10 mouse cellular contexts compared by ENCODE assay signal in genomic region chr11:52314102-52314793, GRCm38 (mm10). TPM values are rescaled to one million over a fixed set of nuclear protein-coding genes. Genes with fewer than 3 reads are reported as not detected.
DNase-seq lines count a peak whose midpoint lies in the region; ATAC-seq and TF ChIP-seq lines count a peak whose summit lies in the region.
"Had no signal": no experiment of that assay in that cellular context is flagged by ENCODE, and none has a peak within 500 bp of the region (broad histone marks: within the 10 kb centered on the region; RNA-seq: fewer than 3 reads in every experiment).

No protein-coding gene starts in this region.

- H3K4me3 ChIP-seq in heart, embryonic 13.5 days: peak overlapping the region; percentile 25
- peak overlapping the region; percentile 37 to 48; a peak in 3 of 4 replicates for H3K4me3 ChIP-seq in ES-E14 (ENCODE audit: insufficient read depth in 1 of 2, low read depth in 1 of 2, low read length in 2 of 2, poor library complexity in 1 of 2, severe bottlenecking in 1 of 2)
- no peak overlapping the region for H3K4me3 ChIP-seq in intestine, embryonic 14.5 days (ENCODE audit: low read depth, low read length)
- no peak overlapping the region for H3K4me3 ChIP-seq in midbrain, postnatal 0 days (ENCODE audit: low read depth, low read length)
- H3K4me3 ChIP-seq: limb, embryonic 15.5 days had no signal

- 0 out of 2 replicates have a peak overlapping the region, but pooled peaks have one; percentile 14 for H3K9ac ChIP-seq in heart, embryonic 13.5 days
- peak overlapping the region; percentile 62; the same call in 1 of the 2 replicates for H3K9ac ChIP-seq in ES-E14 (ENCODE audit: insufficient read depth, low read depth, low read length, poor library complexity, severe bottlenecking)
- H3K9ac ChIP-seq in intestine, embryonic 14.5 days (ENCODE audit: low read length): no peak overlapping the region
- H3K9ac ChIP-seq in midbrain, postnatal 0 days (replicated peaks; ENCODE audit: low read length, poor library complexity, severe bottlenecking): 0 out of 2 replicates have a peak overlapping the region, but pooled peaks have one; percentile 8
- H3K9ac ChIP-seq: limb, embryonic 15.5 days had no signal

- no peak for ATAC-seq in heart, embryonic 13.5 days (ENCODE audit: extremely low read depth, insufficient number of reproducible peaks, low FRiP score, low TSS enrichment)
- ATAC-seq in intestine, embryonic 14.5 days (replicated peaks; ENCODE audit: low FRiP score, low TSS enrichment, low read depth): 0 out of 2 replicates have a peak, but pooled peaks have one; percentile 40
- no peak for ATAC-seq in midbrain, postnatal 0 days (ENCODE audit: low FRiP score)
- ATAC-seq: Patski had no signal

- peak overlapping the region; percentile 52 for H3K4me2 ChIP-seq in heart, embryonic 13.5 days
- H3K4me2 ChIP-seq in intestine, embryonic 14.5 days (ENCODE audit: low read length): peak overlapping the region; percentile 20
- H3K4me2 ChIP-seq in midbrain, postnatal 0 days (ENCODE audit: low read depth, low read length, poor library complexity, severe bottlenecking): 0 out of 2 replicates have a peak overlapping the region, but pooled peaks have one; percentile 15
- H3K4me2 ChIP-seq: limb, embryonic 15.5 days had no signal

- H3K9me3 ChIP-seq in heart, embryonic 13.5 days: no peaks in the 10 kb centered on the region
- no peaks in the 10 kb centered on the region for H3K9me3 ChIP-seq in ES-E14 (ENCODE audit: control insufficient read depth, insufficient read depth, low read depth, low read length)
- H3K9me3 ChIP-seq in intestine, embryonic 14.5 days (ENCODE audit: control insufficient read depth, low read length): no peaks in the 10 kb centered on the region
- H3K9me3 ChIP-seq in midbrain, postnatal 0 days (ENCODE audit: low read length): no peaks in the 10 kb centered on the region
- H3K9me3 ChIP-seq: limb, embryonic 15.5 days had no signal

- intact Hi-C loops in left cerebral cortex, postnatal 36 days (cut with DNase I): no loop called here

- no peak for DNase-seq in heart, adult 9 months (ENCODE audit: low spot score in 2 of 2)
- peak; percentile 52 for DNase-seq in ES-E14 (ENCODE audit: low read depth, low spot score)
- no peak for DNase-seq in intestine, embryonic 14.5 days (ENCODE audit: low spot score)
- peak; percentile 40 for DNase-seq in midbrain, postnatal 0 days (ENCODE audit: low spot score)
- DNase-seq in adrenal gland, postnatal 10 days: no peak
- DNase-seq in Muller cell, postnatal 12 days (ENCODE audit: inconsistent ontology term): no peak
- no peak for DNase-seq in left cerebral cortex, postnatal 36 days (ENCODE audit: low spot score in 2 of 2)

- peak; percentile 67 for TF ChIP-seq CTCF in midbrain, postnatal 0 days (IDR thresholded peaks at IDR 0.05)

- no peaks in the 10 kb centered on the region for H3K36me3 ChIP-seq in heart, embryonic 13.5 days
- H3K36me3 ChIP-seq in ES-E14 (ENCODE audit: control insufficient read depth, insufficient read depth, low read length, poor library complexity, severe bottlenecking): no peaks in the 10 kb centered on the region
- H3K36me3 ChIP-seq in intestine, embryonic 14.5 days (ENCODE audit: control insufficient read depth, insufficient read depth, low read length): no peaks in the 10 kb centered on the region
- H3K36me3 ChIP-seq in midbrain, postnatal 0 days (ENCODE audit: insufficient read depth, low read length): no peaks in the 10 kb centered on the region
- H3K36me3 ChIP-seq: limb, embryonic 15.5 days had no signal

- in situ Hi-C loops in ES-E14 (cut with MboI; ENCODE audit: low sequenced_read_pairs in 2 of 2, unreplicated experiment in 2 of 2): no loop called here

- H3K27me3 ChIP-seq in heart, embryonic 13.5 days (replicated peaks): peaks cover 26% of the 10 kb centered on the region; the same call in 1 of the 2 replicates
- no peaks in the 10 kb centered on the region; the same call in 1 of the 2 replicates for H3K27me3 ChIP-seq in intestine, embryonic 14.5 days (replicated peaks; ENCODE audit: control insufficient read depth, insufficient read depth, low read length)
- H3K27me3 ChIP-seq in midbrain, postnatal 0 days (ENCODE audit: insufficient read depth, low read length): no peaks in the 10 kb centered on the region; the same call in 1 of the 2 replicates

- H3K27ac ChIP-seq in heart, embryonic 13.5 days (replicated peaks): no peak overlapping the region
- no peak overlapping the region for H3K27ac ChIP-seq in ES-E14 (ENCODE audit: insufficient read depth, low read depth, low read length, poor library complexity, severe bottlenecking)
- no peak overlapping the region for H3K27ac ChIP-seq in intestine, embryonic 14.5 days (ENCODE audit: low read depth)
- no peak overlapping the region for H3K27ac ChIP-seq in midbrain, postnatal 0 days (ENCODE audit: low read depth, low read length)
- H3K27ac ChIP-seq: limb, embryonic 15.5 days had no signal

- WGBS in heart, embryonic 13.5 days: 12% methylated on average over 26 of the region's 26 CpGs
- 15% methylated on average over 26 of the region's 26 CpGs for WGBS in intestine, embryonic 14.5 days
- WGBS in midbrain, postnatal 0 days: 19% methylated on average over 26 of the region's 26 CpGs

- peaks cover 10% of the 10 kb centered on the region; the same call in 1 of the 2 replicates for H3K4me1 ChIP-seq in heart, embryonic 13.5 days
- peaks cover 0 to 10% of the 10 kb centered on the region in 2 experiments; a peak in 1 of 4 replicates for H3K4me1 ChIP-seq in ES-E14 (ENCODE audit: control insufficient read depth in 2 of 2, insufficient read depth in 2 of 2, low read length in 2 of 2, poor library complexity in 1 of 2)
- H3K4me1 ChIP-seq in intestine, embryonic 14.5 days (replicated peaks; ENCODE audit: control insufficient read depth, insufficient read depth, low read length): no peaks in the 10 kb centered on the region
- H3K4me1 ChIP-seq in midbrain, postnatal 0 days (ENCODE audit: insufficient read depth, low read length): no peaks in the 10 kb centered on the region

TF ChIP-seq in ES-E14, 5 proteins besides CTCF, POLR2A, EP300 and RAD21:
- TF ChIP-seq HCFC1 (IDR thresholded peaks at IDR 0.05; ENCODE audit: borderline replicate concordance, insufficient read depth, low read length) (no peak), ZC3H11A (IDR thresholded peaks at IDR 0.05; ENCODE audit: borderline replicate concordance, low read depth, low read length) (no peak), CHD2 (IDR thresholded peaks at IDR 0.05; ENCODE audit: low read depth, low read length) (no peak), MAFK (IDR thresholded peaks at IDR 0.05; ENCODE audit: insufficient read depth, low read depth, low read length) (peak; percentile 97), ZNF384 (IDR thresholded peaks at IDR 0.05; ENCODE audit: low read depth, low read length) (no peak)

RNA-seq across cellular contexts. Expression of gene Tcf7, which starts 31.4 kb away (rescaled TPM):
- 3.5 and 4.3 TPM in 2 replicates for polyA plus RNA-seq in heart, embryonic 13.5 days (2015; fragmentation: Nextera tagmentation; extraction: Ambion mirVana)
- total RNA-seq in ES-E14 (2012; rRNA removed): 8.1 and 8.4 TPM in 2 replicates
- polyA plus RNA-seq in intestine, embryonic 14.5 days (2014; fragmentation: Nextera tagmentation; extraction: Ambion mirVana): 7.8 and 9.5 TPM in 2 replicates
- 2.0 and 2.6 TPM in 2 replicates for total RNA-seq in midbrain, postnatal 0 days (2014; rRNA removed)
- polyA plus RNA-seq in midbrain, postnatal 0 days (2015; fragmentation: Nextera tagmentation; extraction: Ambion mirVana): 3.1 and 3.2 TPM in 2 replicates
- total RNA-seq in adrenal gland, postnatal 10 days (2021): 10 to 100 TPM; 41.7 to 42.2 TPM
- total RNA-seq in left cerebral cortex, postnatal 36 days (2021): 1 to 10 TPM; 3.3 to 6.3 TPM

RNA-seq across cellular contexts. Expression of gene Vdac1, which starts 46.4 kb away (rescaled TPM):
- 414 and 452 TPM in 2 replicates for polyA plus RNA-seq in heart, embryonic 13.5 days (2015; fragmentation: Nextera tagmentation; extraction: Ambion mirVana)
- 238 and 268 TPM in 2 replicates for total RNA-seq in ES-E14 (2012; rRNA removed)
- polyA plus RNA-seq in intestine, embryonic 14.5 days (2014; fragmentation: Nextera tagmentation; extraction: Ambion mirVana): 235 and 250 TPM in 2 replicates
- 337 and 343 TPM in 2 replicates for total RNA-seq in midbrain, postnatal 0 days (2014; rRNA removed)
- 412 and 433 TPM in 2 replicates for polyA plus RNA-seq in midbrain, postnatal 0 days (2015; fragmentation: Nextera tagmentation; extraction: Ambion mirVana)
- total RNA-seq in adrenal gland, postnatal 10 days (2021): 100 to 1,000 TPM; 330 to 403 TPM
- total RNA-seq in left cerebral cortex, postnatal 36 days (2021): 100 to 1,000 TPM; 542 to 579 TPM

Comparison
In these comparisons a context has a peak if more than half of its experiments do, and no peak if none do; other contexts are left out.
1. H3K4me3 ChIP-seq: peak in heart, embryonic 13.5 days (single experiment) and ES-E14 (2 of 2); none in intestine, embryonic 14.5 days (single experiment) and midbrain, postnatal 0 days (single experiment).
2. DNase-seq: peak in ES-E14 (single experiment) and midbrain, postnatal 0 days (single experiment); none in heart, adult 9 months (0 of 2), intestine, embryonic 14.5 days (single experiment), adrenal gland, postnatal 10 days (single experiment), Muller cell, postnatal 12 days (single experiment) and left cerebral cortex, postnatal 36 days (0 of 2).
3. Peak in every context shown above with its lines, with median percentiles within 50 percentile points of each other: H3K4me2 ChIP-seq.